Mouse (Mus musculus): Measurements from ENCODE around the gene Nek6. TPM values are rescaled to one million over a fixed set of nuclear protein-coding genes. Genes with fewer than 3 reads are reported as not detected.

The Nek6 gene
- polyA plus RNA-seq, 2 experiments = 77.2 to 123 TPM

- Histone ChIP-seq H3K9ac (ENCODE audit: low read depth, low read length, severe bottlenecking) (no peak overlapping the region), H3K36me3 (ENCODE audit: control insufficient read depth, insufficient read depth, low read length) (peaks cover 91% of the 10 kb centered on the region), H3K4me3 (replicated peaks; ENCODE audit: low read length) (no peak overlapping the region), H3K4me2 (replicated peaks; ENCODE audit: low read depth, low read length, severe bottlenecking) (no peak overlapping the region), H3K4me1 (ENCODE audit: control insufficient read depth, insufficient read depth, low read length) (no peaks in the 10 kb centered on the region), H3K27me3 (ENCODE audit: control insufficient read depth, insufficient read depth, low read length) (no peaks in the 10 kb centered on the region), H3K27ac (replicated peaks; ENCODE audit: low read depth, low read length) (no peak overlapping the region), H3K9me3 (ENCODE audit: control insufficient read depth, low read length) (no peaks in the 10 kb centered on the region)
- 89% methylated on average over 2 of the region's 2 CpGs for WGBS
- no peak for TF ChIP-seq POLR2A (IDR thresholded peaks at IDR 0.05; ENCODE audit: borderline replicate concordance, extremely low read depth, insufficient read depth, insufficient read length)
- no peak for DNase-seq (ENCODE audit: low spot score)
- ATAC-seq (ENCODE audit: low FRiP score, low read depth) = no peak
Observed at GRCm38 (mm10) chr2:38630574-38630973, 119.1 kb downstream of the Nek6 start.

- WGBS = 86% methylated on average over 4 of the region's 4 CpGs
- H3K4me2 ChIP-seq (replicated peaks; ENCODE audit: low read depth, low read length, severe bottlenecking) = no peak overlapping the region
- no peak overlapping the region for H3K4me3 ChIP-seq (replicated peaks; ENCODE audit: low read length)
- no peak for ATAC-seq (ENCODE audit: low FRiP score, low read depth)
- H3K4me1 ChIP-seq (ENCODE audit: control insufficient read depth, insufficient read depth, low read length) = peaks cover 5% of the 10 kb centered on the region; the same call in 1 of the 2 replicates
- H3K27me3 ChIP-seq (ENCODE audit: control insufficient read depth, insufficient read depth, low read length) = no peaks in the 10 kb centered on the region
- DNase-seq (ENCODE audit: low spot score) = no peak
- H3K9ac ChIP-seq (ENCODE audit: low read depth, low read length, severe bottlenecking) = no peak overlapping the region
- peaks cover 82% of the 10 kb centered on the region for H3K36me3 ChIP-seq (ENCODE audit: control insufficient read depth, insufficient read depth, low read length)
- no peak for TF ChIP-seq POLR2A (IDR thresholded peaks at IDR 0.05; ENCODE audit: borderline replicate concordance, extremely low read depth, insufficient read depth, insufficient read length)
- H3K27ac ChIP-seq (replicated peaks; ENCODE audit: low read depth, low read length) = no peak overlapping the region
- no peaks in the 10 kb centered on the region for H3K9me3 ChIP-seq (ENCODE audit: control insufficient read depth, low read length)
Observed at GRCm38 (mm10) chr2:38637716-38638267, 126.3 kb downstream of the Nek6 start.

GRCm38 (mm10) chr2:38641761-38642160 lies 130.3 kb downstream of the Nek6 start:
- ATAC-seq (ENCODE audit: low FRiP score, low read depth) = no peak
- 88% methylated on average over 1 of the region's 1 CpGs for WGBS

GRCm38 (mm10) chr2:38643625-38644427 lies 132.4 kb downstream of the Nek6 start, which contains the start of gene Psmb7:
Psmb7 (minus strand) TSS chr2:38644087.
- no peaks in the 10 kb centered on the region for H3K27me3 ChIP-seq (ENCODE audit: control insufficient read depth, insufficient read depth, low read length)
- peak within 1 kb of the TSS; percentile 55 for H3K27ac ChIP-seq (replicated peaks; ENCODE audit: low read depth, low read length)
- 2% methylated on average over 49 of the region's 52 CpGs for WGBS
- peak within 1 kb of the TSS; percentile 79 for H3K4me2 ChIP-seq (replicated peaks; ENCODE audit: low read depth, low read length, severe bottlenecking)
- peak; percentile 96 for DNase-seq (ENCODE audit: low spot score)
- peak; percentile 93 for ATAC-seq (ENCODE audit: low FRiP score, low read depth)
- 0 out of 2 replicates have a peak, but pooled peaks have one; percentile 35 for TF ChIP-seq POLR2A (IDR thresholded peaks at IDR 0.05; ENCODE audit: borderline replicate concordance, extremely low read depth, insufficient read depth, insufficient read length)
- H3K9me3 ChIP-seq (ENCODE audit: control insufficient read depth, low read length) = no peaks in the 10 kb centered on the region
- peak within 1 kb of the TSS; percentile 84 for H3K4me3 ChIP-seq (replicated peaks; ENCODE audit: low read length)
- peaks cover 30% of the 10 kb centered on the region for H3K36me3 ChIP-seq (ENCODE audit: control insufficient read depth, insufficient read depth, low read length)
- peak within 1 kb of the TSS; percentile 94 for H3K9ac ChIP-seq (ENCODE audit: low read depth, low read length, severe bottlenecking)
- peaks cover 14% of the 10 kb centered on the region; the same call in 1 of the 2 replicates for H3K4me1 ChIP-seq (ENCODE audit: control insufficient read depth, insufficient read depth, low read length)

More at GRCm38 (mm10) chr2:38641761-38642160, 130.3 kb downstream of the Nek6 start:
- Histone ChIP-seq H3K9me3 (ENCODE audit: control insufficient read depth, low read length) (no peaks in the 10 kb centered on the region), H3K27me3 (ENCODE audit: control insufficient read depth, insufficient read depth, low read length) (no peaks in the 10 kb centered on the region), H3K4me1 (ENCODE audit: control insufficient read depth, insufficient read depth, low read length) (peaks cover 8% of the 10 kb centered on the region; the same call in 1 of the 2 replicates), H3K27ac (replicated peaks; ENCODE audit: low read depth, low read length) (no peak overlapping the region), H3K36me3 (ENCODE audit: control insufficient read depth, insufficient read depth, low read length) (peaks cover 46% of the 10 kb centered on the region), H3K9ac (ENCODE audit: low read depth, low read length, severe bottlenecking) (no peak overlapping the region), H3K4me3 (replicated peaks; ENCODE audit: low read length) (no peak overlapping the region), H3K4me2 (replicated peaks; ENCODE audit: low read depth, low read length, severe bottlenecking) (no peak overlapping the region)
- TF ChIP-seq POLR2A (IDR thresholded peaks at IDR 0.05; ENCODE audit: borderline replicate concordance, extremely low read depth, insufficient read depth, insufficient read length) = no peak
- no peak for DNase-seq (ENCODE audit: low spot score)

Small RNAs within 50 kb of the gene (microRNA-seq; reads per million reads assigned to microRNA genes)
- not detected for gene Gm27634

Other genes starting within 250 kb of the Nek6 start
- 22.9 and 30.9 TPM in 2 replicates for gene Dennd1a, start 224.3 kb upstream of the Nek6 start, polyA plus RNA-seq (2012; rRNA removed)
- gene Dennd1a, start 224.3 kb upstream of the Nek6 start, polyA plus RNA-seq (2014; fragmentation: Nextera tagmentation; extraction: Ambion mirVana) = 11.8 and 12.9 TPM in 2 replicates
- gene Lhx2, start 172.4 kb upstream of the Nek6 start, polyA plus RNA-seq (2012; rRNA removed) = 27.5 and 37.0 TPM in 2 replicates
- 8.7 and 11.4 TPM in 2 replicates for gene Lhx2, start 172.4 kb upstream of the Nek6 start, polyA plus RNA-seq (2014; fragmentation: Nextera tagmentation; extraction: Ambion mirVana)
- 202 and 265 TPM in 2 replicates for gene Psmb7, start 132.4 kb downstream of the Nek6 start, polyA plus RNA-seq (2012; rRNA removed)
- gene Psmb7, start 132.4 kb downstream of the Nek6 start, polyA plus RNA-seq (2014; fragmentation: Nextera tagmentation; extraction: Ambion mirVana) = 240 and 253 TPM in 2 replicates
- 0.06 and 0.10 TPM in 2 replicates for gene Nr5a1, start 202.9 kb downstream of the Nek6 start, polyA plus RNA-seq (2012; rRNA removed)
- gene Nr5a1, start 202.9 kb downstream of the Nek6 start, polyA plus RNA-seq (2014; fragmentation: Nextera tagmentation; extraction: Ambion mirVana) = not detected in 2 replicates